Mouse (Mus musculus): Measurements from ENCODE around the gene Serhl. TPM values are rescaled to one million over a fixed set of nuclear protein-coding genes. Genes with fewer than 3 reads are reported as not detected.

Serhl gene
- polyA plus RNA-seq, 1 experiment = 31.5 TPM

GRCm38 (mm10) chr15:83088495-83089428 lies 544 bp upstream of the Serhl start:
- Histone ChIP-seq H3K27ac (ENCODE audit: control insufficient read depth, insufficient read depth, low read depth, low read length, poor library complexity) (no peak overlapping the region), H3K4me3 (replicated peaks; ENCODE audit: control insufficient read depth, low read depth, low read length) (no peak overlapping the region), H3K4me1 (ENCODE audit: control insufficient read depth, insufficient read depth, low read length) (no peaks in the 10 kb centered on the region)
- 42% methylated on average over 27 of the region's 27 CpGs for WGBS
- no peak for TF ChIP-seq POLR2A (IDR thresholded peaks at IDR 0.05; ENCODE audit: borderline replicate concordance, control insufficient read depth, low read depth, low read length)
- no peak for TF ChIP-seq CTCF (IDR thresholded peaks at IDR 0.05; ENCODE audit: control insufficient read depth, insufficient read depth, low read length)

- no peak overlapping the region for H3K4me3 ChIP-seq (replicated peaks; ENCODE audit: control insufficient read depth, low read depth, low read length)
- no peaks in the 10 kb centered on the region for H3K4me1 ChIP-seq (ENCODE audit: control insufficient read depth, insufficient read depth, low read length)
- no peak overlapping the region for H3K27ac ChIP-seq (ENCODE audit: control insufficient read depth, insufficient read depth, low read depth, low read length, poor library complexity)
- 62% methylated on average over 3 of the region's 3 CpGs for WGBS
- TF ChIP-seq CTCF (IDR thresholded peaks at IDR 0.05; ENCODE audit: control insufficient read depth, insufficient read depth, low read length) (no peak), POLR2A (IDR thresholded peaks at IDR 0.05; ENCODE audit: borderline replicate concordance, control insufficient read depth, low read depth, low read length) (no peak)
These were observed 1.6 kb downstream of the Serhl start for GRCm38 (mm10) chr15:83090874-83091273.

DNA sequence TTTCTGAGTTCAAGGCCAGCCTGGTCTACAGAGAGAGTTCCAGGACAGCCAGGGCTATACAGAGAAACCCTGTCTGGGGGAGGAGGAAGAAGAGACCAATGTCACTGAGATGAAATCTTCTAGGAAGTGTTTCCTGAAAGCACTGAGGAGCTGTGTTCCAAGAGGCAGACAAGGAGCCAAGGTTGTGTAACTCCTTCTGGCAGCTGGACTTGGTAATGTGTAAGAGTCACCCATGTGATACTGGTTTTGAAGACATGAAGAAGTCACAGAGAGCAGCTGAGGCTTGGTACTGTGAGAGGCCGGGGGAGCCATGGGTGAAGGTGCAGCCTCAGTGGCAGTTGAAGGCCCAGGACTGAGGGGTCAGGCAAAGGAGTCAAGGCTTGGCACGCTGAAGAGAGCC lies 4.4 kb downstream of the Serhl start:
- no peak overlapping the region for H3K27ac ChIP-seq (ENCODE audit: control insufficient read depth, insufficient read depth, low read depth, low read length, poor library complexity)
- H3K4me3 ChIP-seq (replicated peaks; ENCODE audit: control insufficient read depth, low read depth, low read length) = no peak overlapping the region
- TF ChIP-seq CTCF (IDR thresholded peaks at IDR 0.05; ENCODE audit: control insufficient read depth, insufficient read depth, low read length) (no peak), POLR2A (IDR thresholded peaks at IDR 0.05; ENCODE audit: borderline replicate concordance, control insufficient read depth, low read depth, low read length) (no peak)
- no peaks in the 10 kb centered on the region for H3K4me1 ChIP-seq (ENCODE audit: control insufficient read depth, insufficient read depth, low read length)
- 68% methylated on average over 2 of the region's 2 CpGs for WGBS

GRCm38 (mm10) chr15:83095950-83096349 lies 6.6 kb downstream of the Serhl start:
- TF ChIP-seq CTCF (IDR thresholded peaks at IDR 0.05; ENCODE audit: control insufficient read depth, insufficient read depth, low read length) = peak; percentile 75
- TF ChIP-seq POLR2A (IDR thresholded peaks at IDR 0.05; ENCODE audit: borderline replicate concordance, control insufficient read depth, low read depth, low read length) = no peak
- H3K4me1 ChIP-seq (ENCODE audit: control insufficient read depth, insufficient read depth, low read length) = no peaks in the 10 kb centered on the region; the same call in 1 of the 2 replicates
- no peak overlapping the region for H3K4me3 ChIP-seq (replicated peaks; ENCODE audit: control insufficient read depth, low read depth, low read length)
- 39% methylated on average over 2 of the region's 2 CpGs for WGBS
- H3K27ac ChIP-seq (ENCODE audit: control insufficient read depth, insufficient read depth, low read depth, low read length, poor library complexity) = no peak overlapping the region

GRCm38 (mm10) chr15:83099533-83100331 lies 10.4 kb downstream of the Serhl start:
- TF ChIP-seq POLR2A (IDR thresholded peaks at IDR 0.05; ENCODE audit: borderline replicate concordance, control insufficient read depth, low read depth, low read length) = peak; percentile 75
- no peak for TF ChIP-seq CTCF (IDR thresholded peaks at IDR 0.05; ENCODE audit: control insufficient read depth, insufficient read depth, low read length)
- peak overlapping the region; percentile 75 for H3K4me3 ChIP-seq (replicated peaks; ENCODE audit: control insufficient read depth, low read depth, low read length)
- H3K4me1 ChIP-seq (ENCODE audit: control insufficient read depth, insufficient read depth, low read length) = no peaks in the 10 kb centered on the region; the same call in 1 of the 2 replicates
- peak overlapping the region; percentile 35 for H3K27ac ChIP-seq (ENCODE audit: control insufficient read depth, insufficient read depth, low read depth, low read length, poor library complexity)
- WGBS = 4% methylated on average over 31 of the region's 31 CpGs

GRCm38 (mm10) chr15:83100332-83100662 lies 11.0 kb downstream of the Serhl start:
- 0% methylated on average over 8 of the region's 8 CpGs for WGBS
- TF ChIP-seq POLR2A (IDR thresholded peaks at IDR 0.05; ENCODE audit: borderline replicate concordance, control insufficient read depth, low read depth, low read length) (no peak), CTCF (IDR thresholded peaks at IDR 0.05; ENCODE audit: control insufficient read depth, insufficient read depth, low read length) (no peak)
- H3K4me3 ChIP-seq (replicated peaks; ENCODE audit: control insufficient read depth, low read depth, low read length) = peak overlapping the region; percentile 75
- peak overlapping the region; percentile 35 for H3K27ac ChIP-seq (ENCODE audit: control insufficient read depth, insufficient read depth, low read depth, low read length, poor library complexity)
- no peaks in the 10 kb centered on the region; the same call in 1 of the 2 replicates for H3K4me1 ChIP-seq (ENCODE audit: control insufficient read depth, insufficient read depth, low read length)

- Histone ChIP-seq H3K4me1 (ENCODE audit: control insufficient read depth, insufficient read depth, low read length) (no peaks in the 10 kb centered on the region; the same call in 1 of the 2 replicates), H3K27ac (ENCODE audit: control insufficient read depth, insufficient read depth, low read depth, low read length, poor library complexity) (no peak overlapping the region), H3K4me3 (replicated peaks; ENCODE audit: control insufficient read depth, low read depth, low read length) (no peak overlapping the region)
- TF ChIP-seq CTCF (IDR thresholded peaks at IDR 0.05; ENCODE audit: control insufficient read depth, insufficient read depth, low read length) (no peak), POLR2A (IDR thresholded peaks at IDR 0.05; ENCODE audit: borderline replicate concordance, control insufficient read depth, low read depth, low read length) (no peak)
- WGBS = 75% methylated on average over 1 of the region's 1 CpGs
These were observed 13.8 kb downstream of the Serhl start for GRCm38 (mm10) chr15:83103111-83103510.

DNA sequence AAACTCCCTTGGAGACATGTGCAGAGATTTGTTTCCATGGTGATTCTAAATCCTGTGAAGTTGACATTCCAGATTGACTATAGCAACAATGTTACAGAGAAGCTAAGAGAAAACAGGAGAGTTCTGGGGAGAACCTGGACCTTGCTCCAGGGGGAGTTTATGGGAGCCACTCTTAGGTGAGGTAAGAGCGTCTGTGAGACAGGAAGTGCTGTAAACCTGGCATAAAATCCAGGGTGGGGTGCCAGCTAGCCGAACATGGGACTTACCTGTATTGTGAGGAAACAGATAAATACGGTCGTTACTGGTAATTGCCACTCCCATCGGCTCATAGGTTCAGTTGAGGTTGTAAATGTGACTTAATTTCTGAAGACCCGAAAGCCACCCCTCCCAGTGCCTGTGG lies 17.1 kb downstream of the Serhl start:
- Histone ChIP-seq H3K4me1 (ENCODE audit: control insufficient read depth, insufficient read depth, low read length) (no peaks in the 10 kb centered on the region), H3K4me3 (replicated peaks; ENCODE audit: control insufficient read depth, low read depth, low read length) (no peak overlapping the region), H3K27ac (ENCODE audit: control insufficient read depth, insufficient read depth, low read depth, low read length, poor library complexity) (no peak overlapping the region)
- 86% methylated on average over 6 of the region's 6 CpGs for WGBS
- TF ChIP-seq CTCF (IDR thresholded peaks at IDR 0.05; ENCODE audit: control insufficient read depth, insufficient read depth, low read length) (no peak), POLR2A (IDR thresholded peaks at IDR 0.05; ENCODE audit: borderline replicate concordance, control insufficient read depth, low read depth, low read length) (no peak)

All from bone marrow, adult 2 months (tissue).